In the genomic region with DNA sequence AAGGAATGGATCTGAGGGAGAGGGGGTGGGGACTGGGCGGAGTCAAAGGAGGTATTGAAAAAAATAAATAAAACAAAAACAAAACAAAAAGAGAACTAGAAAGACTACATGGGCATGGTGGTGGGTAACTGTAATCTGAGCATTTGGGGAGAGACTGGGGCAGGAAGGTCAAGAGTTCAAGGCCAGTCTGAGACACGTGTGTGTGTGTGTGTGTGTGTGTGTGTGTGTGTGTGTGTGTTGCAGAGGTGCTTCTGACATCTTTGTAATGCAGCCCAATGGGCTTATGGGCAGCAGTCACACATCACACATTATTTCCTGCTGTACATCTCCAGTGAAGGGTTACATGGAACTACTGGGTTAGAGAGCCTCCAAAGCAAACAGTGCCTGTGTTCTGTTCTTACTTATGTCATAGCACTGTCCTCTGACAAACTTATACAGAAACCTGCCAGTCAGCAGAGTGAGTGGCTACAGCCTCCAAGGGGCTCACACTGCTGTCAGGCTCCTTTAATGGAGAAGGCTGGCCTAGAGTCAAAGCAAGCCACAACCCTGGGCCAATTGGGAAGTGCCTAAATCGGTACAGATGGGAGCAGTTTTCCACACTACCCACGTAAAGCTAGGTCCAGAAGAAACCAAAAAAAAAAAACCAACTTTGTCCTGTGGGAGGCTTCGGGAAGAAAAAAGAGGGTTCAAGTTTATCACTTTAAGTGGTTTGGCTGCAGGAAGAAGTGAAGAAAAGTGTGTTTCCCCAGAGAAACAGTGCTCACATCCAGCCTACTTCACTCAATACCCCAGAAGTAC, we compare ENCODE assay signal across 9 mouse cellular contexts. TPM values are rescaled to one million over a fixed set of nuclear protein-coding genes. Genes with fewer than 3 reads are reported as not detected.
DNase-seq lines count a peak whose midpoint lies in the region; ATAC-seq and TF ChIP-seq lines count a peak whose summit lies in the region.
"Had no signal": no experiment of that assay in that cellular context is flagged by ENCODE, and none has a peak within 500 bp of the region (broad histone marks: within the 10 kb centered on the region; RNA-seq: fewer than 3 reads in every experiment).

No protein-coding gene starts in this region.

- no peak overlapping the region for H3K4me2 ChIP-seq in midbrain, postnatal 0 days (ENCODE audit: low read depth, low read length, poor library complexity, severe bottlenecking)
- no peak overlapping the region for H3K4me2 ChIP-seq in embryonic facial prominence, embryonic 13.5 days
- no peak overlapping the region for H3K4me2 ChIP-seq in midbrain, embryonic 13.5 days (replicated peaks)
- H3K4me2 ChIP-seq: heart, embryonic 15.5 days had no signal

- no peaks in the 10 kb centered on the region for H3K9me3 ChIP-seq in midbrain, embryonic 10.5 days (replicated peaks)
- no peaks in the 10 kb centered on the region for H3K9me3 ChIP-seq in midbrain, postnatal 0 days (ENCODE audit: low read length)
- H3K9me3 ChIP-seq in embryonic facial prominence, embryonic 13.5 days, result no peaks in the 10 kb centered on the region
- H3K9me3 ChIP-seq in midbrain, embryonic 13.5 days, result peaks cover 3% of the 10 kb centered on the region; the same call in 1 of the 2 replicates
- H3K9me3 ChIP-seq: heart, embryonic 15.5 days had no signal

- DNase-seq in frontal cortex, postnatal 25 days (ENCODE audit: low spot score in 2 of 2), result no peak
- no peak for DNase-seq in midbrain, embryonic 10.5 days (ENCODE audit: low spot score)
- no peak for DNase-seq in midbrain, postnatal 0 days (ENCODE audit: low spot score)
- no peak for DNase-seq in ovary, postnatal 36 days (ENCODE audit: low spot score)
- no peak for DNase-seq in adrenal gland, postnatal 10 days

- WGBS in midbrain, embryonic 10.5 days, result 69% methylated on average over 5 of the region's 5 CpGs
- WGBS in midbrain, postnatal 0 days, result 50% methylated on average over 5 of the region's 5 CpGs
- WGBS in embryonic facial prominence, embryonic 13.5 days, result 39% methylated on average over 5 of the region's 5 CpGs
- 58% methylated on average over 5 of the region's 5 CpGs for WGBS in midbrain, embryonic 13.5 days

- no peaks in the 10 kb centered on the region for H3K27me3 ChIP-seq in midbrain, embryonic 10.5 days (ENCODE audit: low read depth, poor library complexity, severe bottlenecking)
- H3K27me3 ChIP-seq in midbrain, postnatal 0 days (ENCODE audit: insufficient read depth, low read length), result no peaks in the 10 kb centered on the region
- no peaks in the 10 kb centered on the region for H3K27me3 ChIP-seq in embryonic facial prominence, embryonic 13.5 days
- H3K27me3 ChIP-seq in midbrain, embryonic 13.5 days, result no peaks in the 10 kb centered on the region
- H3K27me3 ChIP-seq: heart, embryonic 15.5 days had no signal

- ATAC-seq in frontal cortex, adult (ENCODE audit: low TSS enrichment), result peak; percentile 44; the same call in 1 of the 2 replicates
- no peak for ATAC-seq in midbrain, postnatal 0 days (ENCODE audit: low FRiP score)
- no peak for ATAC-seq in embryonic facial prominence, embryonic 13.5 days (ENCODE audit: insufficient number of reproducible peaks, insufficient read depth, low FRiP score, low TSS enrichment, low read depth)
- no peak for ATAC-seq in midbrain, embryonic 13.5 days

- H3K27ac ChIP-seq in midbrain, embryonic 10.5 days (replicated peaks), result peak overlapping the region; percentile 61; the same call in 1 of the 2 replicates
- H3K27ac ChIP-seq in midbrain, postnatal 0 days (ENCODE audit: low read depth, low read length), result no peak overlapping the region
- H3K27ac ChIP-seq in embryonic facial prominence, embryonic 13.5 days, result peak overlapping the region; percentile 39; the same call in 1 of the 2 replicates
- H3K27ac ChIP-seq in midbrain, embryonic 13.5 days, result peak overlapping the region; percentile 72

- no peak overlapping the region for H3K9ac ChIP-seq in midbrain, postnatal 0 days (replicated peaks; ENCODE audit: low read length, poor library complexity, severe bottlenecking)
- no peak overlapping the region for H3K9ac ChIP-seq in embryonic facial prominence, embryonic 13.5 days
- no peak overlapping the region for H3K9ac ChIP-seq in midbrain, embryonic 13.5 days (replicated peaks)
- H3K9ac ChIP-seq: heart, embryonic 15.5 days had no signal

- TF ChIP-seq CTCF in midbrain, postnatal 0 days (IDR thresholded peaks at IDR 0.05), result no peak

- H3K4me3 ChIP-seq in midbrain, embryonic 10.5 days, result no peak overlapping the region
- no peak overlapping the region for H3K4me3 ChIP-seq in midbrain, postnatal 0 days (ENCODE audit: low read depth, low read length)
- H3K4me3 ChIP-seq in embryonic facial prominence, embryonic 13.5 days, result no peak overlapping the region
- no peak overlapping the region for H3K4me3 ChIP-seq in midbrain, embryonic 13.5 days (replicated peaks)
- H3K4me3 ChIP-seq: heart, embryonic 15.5 days had no signal

- H3K4me1 ChIP-seq in midbrain, embryonic 10.5 days, result peaks cover 20% of the 10 kb centered on the region
- no peaks in the 10 kb centered on the region for H3K4me1 ChIP-seq in midbrain, postnatal 0 days (ENCODE audit: insufficient read depth, low read length)
- H3K4me1 ChIP-seq in embryonic facial prominence, embryonic 13.5 days, result peaks cover 18% of the 10 kb centered on the region
- H3K4me1 ChIP-seq in midbrain, embryonic 13.5 days (replicated peaks), result peaks cover 16% of the 10 kb centered on the region

- H3K36me3 ChIP-seq in midbrain, embryonic 10.5 days, result peaks cover 5% of the 10 kb centered on the region; the same call in 1 of the 2 replicates
- peaks cover 22% of the 10 kb centered on the region for H3K36me3 ChIP-seq in midbrain, postnatal 0 days (ENCODE audit: insufficient read depth, low read length)
- H3K36me3 ChIP-seq in embryonic facial prominence, embryonic 13.5 days, result peaks cover 19% of the 10 kb centered on the region; the same call in 1 of the 2 replicates
- H3K36me3 ChIP-seq in midbrain, embryonic 13.5 days, result peaks cover 26% of the 10 kb centered on the region; the same call in 1 of the 2 replicates

RNA-seq across cellular contexts. Expression of gene Srebf1, which starts 25.6 kb away (rescaled TPM):
- 47.0 and 51.0 TPM in 2 replicates for polyA plus RNA-seq in midbrain, embryonic 10.5 days (2016; fragmentation: Nextera tagmentation; extraction: Ambion mirVana)
- 77.1 and 96.5 TPM in 2 replicates for total RNA-seq in midbrain, postnatal 0 days (2014; rRNA removed)
- 34.5 and 38.1 TPM in 2 replicates for polyA plus RNA-seq in midbrain, postnatal 0 days (2015; fragmentation: Nextera tagmentation; extraction: Ambion mirVana)
- 59.1 and 61.9 TPM in 2 replicates for polyA plus RNA-seq in embryonic facial prominence, embryonic 13.5 days (2015; fragmentation: Nextera tagmentation; extraction: Ambion mirVana)
- polyA plus RNA-seq in midbrain, embryonic 13.5 days (2015; fragmentation: Nextera tagmentation; extraction: Ambion mirVana), result 38.5 and 46.0 TPM in 2 replicates
- 100 to 1,000 TPM; 126 to 185 TPM for total RNA-seq in adrenal gland, postnatal 10 days (2021)
